Mouse (Mus musculus): ENCODE data around the gene Leng1.

GRCm38 (mm10) chr7:3693809-3694075 lies 28.1 kb upstream of the Leng1 start:
- TF ChIP-seq GATA1 (IDR thresholded peaks at IDR 0.05; ENCODE audit: borderline replicate concordance, low read length) (no peak), FLI1 (IDR thresholded peaks at IDR 0.05; ENCODE audit: low read length) (no peak)

Measured in megakaryocyte, embryonic 14.5 days (primary cell).